Mouse (Mus musculus): ENCODE measurements around the gene Letmd1. TPM values are rescaled to one million over a fixed set of nuclear protein-coding genes. Genes with fewer than 3 reads are reported as not detected.

Gene Letmd1
- polyA plus RNA-seq, 1 experiment from 2014 or later = 21.5 TPM

DNA sequence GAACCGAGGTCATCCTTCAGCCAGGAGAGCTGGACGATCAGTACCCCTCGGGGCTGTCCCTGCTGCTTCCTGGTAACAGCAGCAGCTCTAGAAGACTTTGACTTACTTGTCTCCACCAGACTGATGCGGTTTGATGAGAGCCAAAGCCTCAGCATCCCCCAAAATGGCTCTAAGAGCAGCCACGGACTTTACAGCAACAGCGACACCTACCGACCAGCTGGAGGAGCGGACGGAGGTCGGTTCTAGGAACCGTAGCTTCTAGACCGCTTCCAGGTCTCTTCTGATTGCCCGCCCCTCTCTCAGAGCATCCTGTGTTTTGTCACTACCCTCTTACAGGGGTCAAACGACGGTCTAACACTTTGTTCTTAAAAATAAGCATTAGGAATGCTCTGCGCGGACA lies 11.5 kb upstream of the Letmd1 start:
- 4% methylated on average over 17 of the region's 17 CpGs for WGBS
- H3K4me2 ChIP-seq = no peak overlapping the region
- no peak overlapping the region for H3K9ac ChIP-seq

DNA sequence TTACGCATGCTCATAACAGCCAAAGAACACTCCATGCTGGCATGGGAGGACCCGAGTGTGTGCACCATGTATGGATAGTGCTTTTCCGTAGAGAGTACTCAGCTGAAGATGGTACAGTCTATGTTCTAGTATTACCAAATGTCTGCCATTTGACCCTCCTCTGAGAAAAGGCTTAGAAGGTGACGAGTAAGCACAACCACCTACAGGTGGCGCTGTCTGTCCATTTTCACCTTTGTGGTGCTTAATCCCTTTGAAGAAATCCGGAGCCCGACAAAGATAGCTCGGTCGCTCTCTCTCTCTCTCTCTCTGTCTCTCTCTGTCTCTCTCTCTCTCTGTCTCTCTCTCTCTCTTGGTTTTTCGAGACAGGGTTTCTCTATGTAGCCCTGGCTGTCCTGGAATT lies 10.8 kb upstream of the Letmd1 start:
- ATAC-seq (ENCODE audit: borderline replicate concordance, extremely low read depth, low FRiP score, low TSS enrichment) = no peak
- H3K36me3 ChIP-seq = no peaks in the 10 kb centered on the region

More for the DNA sequence above, 11.5 kb upstream of the Letmd1 start:
- Histone ChIP-seq H3K36me3 (no peaks in the 10 kb centered on the region), H3K4me3 (no peak overlapping the region), H3K27ac (no peak overlapping the region), H3K4me1 (no peaks in the 10 kb centered on the region), H3K27me3 (peaks cover 11% of the 10 kb centered on the region), H3K9me3 (no peaks in the 10 kb centered on the region)
- no peak for ATAC-seq (ENCODE audit: borderline replicate concordance, extremely low read depth, low FRiP score, low TSS enrichment)

GRCm38 (mm10) chr15:100460942-100461341 lies 7.9 kb upstream of the Letmd1 start:
- Histone ChIP-seq H3K36me3 (no peaks in the 10 kb centered on the region), H3K9ac (no peak overlapping the region), H3K4me3 (no peak overlapping the region), H3K4me1 (no peaks in the 10 kb centered on the region), H3K27me3 (peaks cover 11% of the 10 kb centered on the region), H3K4me2 (peak overlapping the region; percentile 37), H3K27ac (no peak overlapping the region), H3K9me3 (no peaks in the 10 kb centered on the region)
- no peak; the same call in 1 of the 2 replicates for ATAC-seq (ENCODE audit: borderline replicate concordance, extremely low read depth, low FRiP score, low TSS enrichment)
- whole genome bisulfite sequencing = 8% methylated on average over 12 of the region's 12 CpGs

More for the DNA sequence above, 10.8 kb upstream of the Letmd1 start:
- Histone ChIP-seq H3K27ac (no peak overlapping the region), H3K4me3 (no peak overlapping the region), H3K9ac (no peak overlapping the region), H3K4me1 (no peaks in the 10 kb centered on the region), H3K27me3 (peaks cover 11% of the 10 kb centered on the region), H3K4me2 (no peak overlapping the region), H3K9me3 (no peaks in the 10 kb centered on the region)
- 38% methylated on average over 10 of the region's 10 CpGs for WGBS

- no peaks in the 10 kb centered on the region for H3K36me3 ChIP-seq
- no peak for ATAC-seq (ENCODE audit: borderline replicate concordance, extremely low read depth, low FRiP score, low TSS enrichment)
- H3K27ac ChIP-seq = no peak overlapping the region
Observed at GRCm38 (mm10) chr15:100461646-100462045, 7.2 kb upstream of the Letmd1 start.

GRCm38 (mm10) chr15:100462086-100462485 lies 6.7 kb upstream of the Letmd1 start:
- Histone ChIP-seq H3K4me3 (no peak overlapping the region), H3K27me3 (peaks cover 11% of the 10 kb centered on the region), H3K9ac (no peak overlapping the region), H3K4me1 (no peaks in the 10 kb centered on the region), H3K4me2 (no peak overlapping the region), H3K9me3 (no peaks in the 10 kb centered on the region), H3K27ac (no peak overlapping the region), H3K36me3 (no peaks in the 10 kb centered on the region)
- WGBS = 86% methylated on average over 5 of the region's 5 CpGs
- ATAC-seq (ENCODE audit: borderline replicate concordance, extremely low read depth, low FRiP score, low TSS enrichment) = no peak

More at GRCm38 (mm10) chr15:100461646-100462045, 7.2 kb upstream of the Letmd1 start:
- 66% methylated on average over 9 of the region's 9 CpGs for WGBS
- Histone ChIP-seq H3K4me2 (no peak overlapping the region), H3K27me3 (peaks cover 11% of the 10 kb centered on the region), H3K9me3 (no peaks in the 10 kb centered on the region), H3K9ac (no peak overlapping the region), H3K4me3 (no peak overlapping the region), H3K4me1 (no peaks in the 10 kb centered on the region)

- 0 out of 2 replicates have a peak, but pooled peaks cover 6% of the 10 kb centered on the region for H3K27me3 ChIP-seq
- H3K36me3 ChIP-seq = no peaks in the 10 kb centered on the region
- peaks cover 8% of the 10 kb centered on the region for H3K4me1 ChIP-seq
- H3K9me3 ChIP-seq = no peaks in the 10 kb centered on the region
- ATAC-seq (ENCODE audit: borderline replicate concordance, extremely low read depth, low FRiP score, low TSS enrichment) = no peak
- no peak overlapping the region for H3K27ac ChIP-seq
- WGBS = 22% methylated on average over 6 of the region's 6 CpGs
- no peak overlapping the region for H3K4me2 ChIP-seq
- H3K9ac ChIP-seq = no peak overlapping the region
- H3K4me3 ChIP-seq = no peak overlapping the region
Observed at GRCm38 (mm10) chr15:100463712-100464111, 5.1 kb upstream of the Letmd1 start.

DNA sequence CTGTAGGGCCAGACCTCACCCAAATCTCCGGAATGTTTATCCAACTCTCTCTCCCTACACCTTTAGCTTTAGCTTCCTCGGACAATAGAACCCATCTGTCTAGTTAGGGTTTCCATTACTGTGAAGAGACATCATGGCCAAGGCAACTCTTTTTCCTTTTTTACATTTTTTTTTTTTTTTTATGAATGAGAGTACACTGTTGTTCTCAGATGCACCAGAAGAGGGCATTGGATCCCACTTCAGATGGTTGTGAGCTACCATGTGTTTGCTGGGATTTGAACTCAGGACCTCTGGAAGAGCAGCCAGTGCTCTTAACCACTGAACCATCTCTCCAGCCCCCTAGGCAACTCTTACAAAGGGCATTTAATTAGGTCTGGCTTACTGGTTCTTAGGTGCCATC lies 3.4 kb upstream of the Letmd1 start:
- Histone ChIP-seq H3K9ac (no peak overlapping the region), H3K4me3 (no peak overlapping the region), H3K27ac (no peak overlapping the region), H3K4me1 (peaks cover 20% of the 10 kb centered on the region), H3K9me3 (no peaks in the 10 kb centered on the region), H3K36me3 (no peaks in the 10 kb centered on the region), H3K4me2 (no peak overlapping the region), H3K27me3 (no peaks in the 10 kb centered on the region)
- no peak for ATAC-seq (ENCODE audit: borderline replicate concordance, extremely low read depth, low FRiP score, low TSS enrichment)
- WGBS = 62% methylated on average over 2 of the region's 2 CpGs

DNA sequence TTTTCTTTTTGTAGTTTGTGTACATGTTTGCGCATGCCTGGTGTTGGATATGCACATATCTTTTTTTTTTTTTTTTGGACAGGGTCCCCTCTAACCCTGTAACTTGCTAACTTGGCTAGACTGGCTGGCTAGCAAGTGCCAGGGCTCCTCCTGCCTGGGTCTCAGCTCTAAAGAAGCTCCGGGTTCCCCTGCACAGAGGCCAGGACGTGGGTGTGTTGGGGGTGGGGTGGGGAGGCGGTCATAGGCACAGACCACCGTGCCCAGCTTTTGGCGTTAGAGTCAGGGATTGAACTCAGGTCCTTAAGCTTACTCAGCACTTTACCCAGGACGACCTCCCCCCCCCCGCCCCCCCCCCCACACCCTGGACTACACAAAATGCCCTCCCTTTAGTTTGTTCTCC lies 1.1 kb upstream of the Letmd1 start:
- Histone ChIP-seq H3K4me3 (no peak overlapping the region; the same call in 1 of the 2 replicates), H3K9me3 (no peaks in the 10 kb centered on the region), H3K4me2 (peak overlapping the region; percentile 93; the same call in 1 of the 2 replicates), H3K4me1 (peaks cover 20% of the 10 kb centered on the region), H3K9ac (no peak overlapping the region), H3K27me3 (no peaks in the 10 kb centered on the region), H3K27ac (no peak overlapping the region), H3K36me3 (peaks cover 10% of the 10 kb centered on the region; the same call in 1 of the 2 replicates)
- no peak for ATAC-seq (ENCODE audit: borderline replicate concordance, extremely low read depth, low FRiP score, low TSS enrichment)
- WGBS = 32% methylated on average over 8 of the region's 8 CpGs

DNA sequence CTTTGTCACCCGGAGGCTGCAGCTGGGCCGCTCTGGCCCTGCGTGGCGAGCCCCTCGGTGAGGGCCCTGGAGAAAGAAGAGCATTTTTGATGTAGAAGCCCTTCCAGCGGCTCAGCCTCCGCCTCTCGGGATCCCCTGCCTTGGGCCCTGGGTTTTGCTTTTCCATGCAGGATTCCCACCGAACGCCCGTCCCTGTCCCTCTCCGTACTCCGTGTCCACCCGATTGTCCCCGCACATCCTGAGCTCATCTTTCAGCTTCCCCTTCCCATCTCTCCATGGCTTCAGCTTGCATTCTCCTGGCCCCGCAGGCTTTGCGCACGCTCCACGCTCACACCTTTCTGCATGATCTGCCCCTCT lies 344 bp downstream of the Letmd1 start:
- H3K36me3 ChIP-seq = peaks cover 16% of the 10 kb centered on the region; the same call in 1 of the 2 replicates
- peak overlapping the region; percentile 93 for H3K4me2 ChIP-seq
- no peaks in the 10 kb centered on the region for H3K9me3 ChIP-seq
- WGBS = under 1% methylated on average over 19 of the region's 19 CpGs
- peaks cover 20% of the 10 kb centered on the region for H3K4me1 ChIP-seq
- ATAC-seq (ENCODE audit: borderline replicate concordance, extremely low read depth, low FRiP score, low TSS enrichment) = peak; percentile 16
- H3K9ac ChIP-seq = peak overlapping the region; percentile 90
- H3K4me3 ChIP-seq = peak overlapping the region; percentile 83
- H3K27ac ChIP-seq = peak overlapping the region; percentile 69
- no peaks in the 10 kb centered on the region for H3K27me3 ChIP-seq

DNA sequence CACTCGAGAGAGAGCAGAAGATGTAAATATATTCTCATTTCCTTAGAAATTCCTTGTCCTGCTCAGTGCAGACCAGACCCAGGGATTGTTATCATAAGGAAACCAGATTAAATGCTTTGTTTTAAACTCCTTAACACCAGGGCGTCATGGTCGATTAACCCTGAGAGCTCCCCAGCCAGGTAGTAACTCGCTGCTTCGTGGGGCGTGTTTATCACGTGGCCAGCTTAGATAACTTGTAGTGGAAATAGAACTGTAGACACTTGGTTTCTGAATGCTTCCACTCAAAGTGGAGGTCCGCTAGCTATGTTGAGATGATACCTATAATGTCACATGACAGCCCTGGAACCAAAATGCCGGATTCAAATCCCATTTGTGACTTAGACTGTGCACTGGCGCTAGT lies 1.2 kb downstream of the Letmd1 start:
- Histone ChIP-seq H3K4me2 (peak overlapping the region; percentile 93), H3K4me1 (peaks cover 20% of the 10 kb centered on the region), H3K9ac (peak overlapping the region; percentile 90), H3K27ac (no peak overlapping the region), H3K36me3 (peaks cover 23% of the 10 kb centered on the region), H3K9me3 (no peaks in the 10 kb centered on the region), H3K27me3 (no peaks in the 10 kb centered on the region), H3K4me3 (peak overlapping the region; percentile 83)
- no peak for ATAC-seq (ENCODE audit: borderline replicate concordance, extremely low read depth, low FRiP score, low TSS enrichment)
- 51% methylated on average over 10 of the region's 10 CpGs for WGBS

DNA sequence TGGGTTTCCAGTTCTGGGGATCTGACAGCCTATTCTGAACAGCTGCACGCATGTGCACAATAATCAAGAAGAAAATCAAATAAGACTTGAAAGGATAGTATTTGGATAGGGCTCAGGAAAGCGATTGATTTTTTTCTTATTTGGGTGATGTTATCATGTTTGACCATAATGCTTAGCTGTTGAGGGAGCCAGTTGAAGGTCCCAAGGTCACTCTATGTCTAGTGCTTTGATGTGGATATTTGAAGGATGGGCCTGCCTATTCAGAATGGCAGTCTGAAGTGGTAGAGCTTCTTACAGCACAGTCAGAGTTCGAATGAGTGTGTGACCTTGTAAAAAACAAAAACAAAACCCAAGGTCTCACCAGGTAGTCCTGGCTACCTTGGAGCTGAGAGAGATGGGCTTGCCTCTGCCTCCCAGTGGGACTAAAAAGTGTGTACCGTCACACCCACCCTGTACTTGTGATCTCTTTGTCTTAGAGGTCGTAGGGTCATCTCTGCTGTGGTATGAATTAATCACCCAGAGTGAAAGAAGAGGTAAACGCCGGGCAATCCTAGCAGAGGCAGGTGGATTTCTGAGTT lies 5.2 kb downstream of the Letmd1 start:
- peaks cover 11% of the 10 kb centered on the region for H3K4me1 ChIP-seq
- no peak overlapping the region for H3K9ac ChIP-seq
- ATAC-seq (ENCODE audit: borderline replicate concordance, extremely low read depth, low FRiP score, low TSS enrichment) = no peak
- 63% methylated on average over 7 of the region's 7 CpGs for WGBS
- no peak overlapping the region for H3K4me3 ChIP-seq
- H3K4me2 ChIP-seq = no peak overlapping the region
- no peak overlapping the region for H3K27ac ChIP-seq
- H3K27me3 ChIP-seq = no peaks in the 10 kb centered on the region
- peaks cover 60% of the 10 kb centered on the region for H3K36me3 ChIP-seq
- H3K9me3 ChIP-seq = no peaks in the 10 kb centered on the region

- no peak for ATAC-seq (ENCODE audit: borderline replicate concordance, extremely low read depth, low FRiP score, low TSS enrichment)
- Histone ChIP-seq H3K4me1 (no peaks in the 10 kb centered on the region), H3K9ac (no peak overlapping the region), H3K9me3 (no peaks in the 10 kb centered on the region), H3K4me2 (no peak overlapping the region), H3K27ac (no peak overlapping the region), H3K27me3 (no peaks in the 10 kb centered on the region), H3K4me3 (no peak overlapping the region), H3K36me3 (peaks cover 89% of the 10 kb centered on the region)
- 72% methylated on average over 10 of the region's 10 CpGs for WGBS
Observed at GRCm38 (mm10) chr15:100478351-100478750, 9.5 kb downstream of the Letmd1 start.

DNA sequence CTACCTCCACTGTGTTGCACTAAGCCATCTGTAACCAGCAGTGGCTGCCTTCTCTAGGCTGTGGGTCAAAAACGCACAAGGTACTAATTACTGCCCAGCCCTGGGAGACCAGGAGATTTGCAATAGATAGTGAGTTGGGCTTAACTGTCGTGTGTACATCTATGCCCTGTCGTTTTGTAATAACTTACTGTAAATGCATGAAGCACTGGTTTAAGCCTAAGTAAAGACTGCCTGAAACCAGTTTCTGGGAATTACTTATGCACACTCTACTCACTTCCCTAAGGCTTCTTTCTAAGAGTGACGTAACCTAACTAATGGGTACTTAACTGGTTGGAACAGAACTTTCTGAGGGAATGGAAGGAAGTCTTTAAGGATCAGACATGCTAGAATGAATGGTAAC lies 10.1 kb downstream of the Letmd1 start:
- no peak overlapping the region for H3K4me3 ChIP-seq
- H3K27me3 ChIP-seq = no peaks in the 10 kb centered on the region
- no peak overlapping the region for H3K4me2 ChIP-seq
- H3K36me3 ChIP-seq = peaks cover 91% of the 10 kb centered on the region
- no peaks in the 10 kb centered on the region for H3K4me1 ChIP-seq
- no peaks in the 10 kb centered on the region for H3K9me3 ChIP-seq
- H3K27ac ChIP-seq = no peak overlapping the region
- ATAC-seq (ENCODE audit: borderline replicate concordance, extremely low read depth, low FRiP score, low TSS enrichment) = no peak
- WGBS = 77% methylated on average over 4 of the region's 4 CpGs
- no peak overlapping the region for H3K9ac ChIP-seq

Data from lung, embryonic 15.5 days (tissue).